Mouse (Mus musculus): ENCODE data around the gene Ywhaq.

GRCm38 (mm10) chr12:21426065-21426940 is 8.9 kb upstream of the Ywhaq start:
- TF ChIP-seq POLR2A (IDR thresholded peaks at IDR 0.05; ENCODE audit: borderline replicate concordance, control insufficient read depth, low read depth, low read length) (no peak), CTCF (IDR thresholded peaks at IDR 0.05; ENCODE audit: control insufficient read depth, insufficient read depth, low read length) (no peak)

Data from bone marrow, adult 2 months (tissue).